Mouse (Mus musculus) lung, embryonic 16.5 days (tissue): ENCODE measurements at regions not wholly inside any gene's neighbourhood (a gene's known extent, or its start where the extent isn't known, plus 50 kb on each side); places are given as distances from the start of the nearest gene placed in this dataset.

ENCODE experiments used
- ATAC-seq: fragments of 200-750 bp; cut with Nextera tagmentation; 2 replicates; pipeline ENCODE4 v1.8.0; 2017; ENCODE audit warnings: low read depth, mild to moderate bottlenecking, moderate library complexity
- H3K27ac ChIP-seq: fragments of 300-500 bp; sonication (generic); 2 replicates; pipeline ENCODE4 v1.5.1; 2014; ENCODE audit warnings: mild to moderate bottlenecking, control low read depth, low read length
- H3K27me3 ChIP-seq: fragments of 300-500 bp; sonication (generic); 2 replicates; pipeline ENCODE4 v1.6.1; 2014; ENCODE audit warnings: low read depth, low read length, mixed read lengths; ENCODE audit not compliant: control insufficient read depth, insufficient read depth
- H3K36me3 ChIP-seq: fragments of 300-500 bp; sonication (generic); 2 replicates; pipeline ENCODE4 v1.6.1; 2014; ENCODE audit warnings: low read length; ENCODE audit not compliant: control insufficient read depth, insufficient read depth
- H3K4me1 ChIP-seq: fragments of 300-500 bp; sonication (generic); replicated peaks from 2 replicates; pipeline ENCODE4 v1.6.1; 2014; ENCODE audit warnings: low read length, mixed read lengths; ENCODE audit not compliant: control insufficient read depth, insufficient read depth
- H3K4me2 ChIP-seq: fragments of 300-500 bp; sonication (generic); 2 replicates; pipeline ENCODE4 v1.6.1; 2014; ENCODE audit warnings: low read depth, low read length, control low read depth
- H3K4me3 ChIP-seq: fragments of 300-500 bp; sonication (generic); 2 replicates; pipeline ENCODE4 v1.5.1; 2014; ENCODE audit warnings: mild to moderate bottlenecking, low read length, control low read depth
- H3K9ac ChIP-seq: fragments of 300-500 bp; sonication (generic); 2 replicates; pipeline ENCODE4 v1.6.1; 2014; ENCODE audit warnings: low read length, control low read depth
- H3K9me3 ChIP-seq: fragments of 300-500 bp; sonication (generic); 2 replicates; pipeline ENCODE4 v1.6.1; 2016; ENCODE audit warnings: low read length; ENCODE audit not compliant: control insufficient read depth
- WGBS: fragments of 180-500 bp; shearing (Covaris S2); extraction: QIAGEN DNeasy Blood & Tissue Kit; methylation state at CpG from one replicate; pipeline ENCODE4 v1.1.7; 2014; 5-methylcytosine and 5-hydroxymethylcytosine counted together

GRCm38 (mm10) chr12:36818852-36819251 lies 289.5 kb upstream of the Meox2 start:
- H3K27ac ChIP-seq, result no peak overlapping the region

GRCm38 (mm10) chr12:36826766-36827165 lies 281.6 kb upstream of the Meox2 start:
- H3K27me3 ChIP-seq, result no peaks in the 10 kb centered on the region
- peak; percentile 74 for ATAC-seq
- 35% methylated on average over 6 of the region's 6 CpGs for WGBS

More at GRCm38 (mm10) chr12:36818852-36819251, 289.5 kb upstream of the Meox2 start:
- H3K4me1 ChIP-seq, result no peaks in the 10 kb centered on the region
- no peak overlapping the region for H3K9ac ChIP-seq
- H3K27me3 ChIP-seq, result no peaks in the 10 kb centered on the region
- peak; percentile 81 for ATAC-seq
- no peaks in the 10 kb centered on the region for H3K36me3 ChIP-seq
- no peak overlapping the region for H3K4me2 ChIP-seq
- no peak overlapping the region for H3K4me3 ChIP-seq
- no peaks in the 10 kb centered on the region for H3K9me3 ChIP-seq
- WGBS, result 54% methylated on average over 3 of the region's 3 CpGs

GRCm38 (mm10) chr12:36831307-36831997 lies 276.9 kb upstream of the Meox2 start:
- no peaks in the 10 kb centered on the region for H3K27me3 ChIP-seq
- H3K36me3 ChIP-seq, result no peaks in the 10 kb centered on the region
- H3K9ac ChIP-seq, result no peak overlapping the region
- ATAC-seq, result no peak
- H3K4me3 ChIP-seq, result no peak overlapping the region
- no peak overlapping the region for H3K4me2 ChIP-seq
- H3K9me3 ChIP-seq, result no peaks in the 10 kb centered on the region
- 71% methylated on average over 14 of the region's 14 CpGs for WGBS
- no peak overlapping the region for H3K27ac ChIP-seq
- peaks cover 5% of the 10 kb centered on the region; the same call in 1 of the 2 replicates for H3K4me1 ChIP-seq

More at GRCm38 (mm10) chr12:36826766-36827165, 281.6 kb upstream of the Meox2 start:
- peak overlapping the region; percentile 63 for H3K27ac ChIP-seq
- no peaks in the 10 kb centered on the region for H3K9me3 ChIP-seq
- peaks cover 6% of the 10 kb centered on the region; the same call in 1 of the 2 replicates for H3K4me1 ChIP-seq
- no peak overlapping the region for H3K4me3 ChIP-seq
- no peak overlapping the region; the same call in 1 of the 2 replicates for H3K4me2 ChIP-seq
- H3K9ac ChIP-seq, result no peak overlapping the region
- no peaks in the 10 kb centered on the region for H3K36me3 ChIP-seq

- no peak for ATAC-seq
- H3K9ac ChIP-seq, result no peak overlapping the region
- no peak overlapping the region for H3K4me3 ChIP-seq
- H3K9me3 ChIP-seq, result no peaks in the 10 kb centered on the region
- H3K27ac ChIP-seq, result no peak overlapping the region
- no peaks in the 10 kb centered on the region for H3K4me1 ChIP-seq
- 88% methylated on average over 1 of the region's 1 CpGs for WGBS
- H3K36me3 ChIP-seq, result no peaks in the 10 kb centered on the region
- no peaks in the 10 kb centered on the region for H3K27me3 ChIP-seq
- no peak overlapping the region for H3K4me2 ChIP-seq
These were observed 265.4 kb upstream of the Meox2 start for GRCm38 (mm10) chr12:36842957-36843356.

GRCm38 (mm10) chr12:36845130-36845529 lies 263.2 kb upstream of the Meox2 start:
- H3K4me2 ChIP-seq, result no peak overlapping the region
- H3K4me3 ChIP-seq, result no peak overlapping the region
- no peak overlapping the region for H3K27ac ChIP-seq
- H3K9ac ChIP-seq, result no peak overlapping the region
- H3K36me3 ChIP-seq, result no peaks in the 10 kb centered on the region
- no peaks in the 10 kb centered on the region for H3K4me1 ChIP-seq
- H3K9me3 ChIP-seq, result no peaks in the 10 kb centered on the region
- H3K27me3 ChIP-seq, result no peaks in the 10 kb centered on the region
- no peak for ATAC-seq

- no peak for ATAC-seq
- H3K9me3 ChIP-seq, result no peaks in the 10 kb centered on the region
- H3K4me3 ChIP-seq, result no peak overlapping the region
- WGBS, result 80% methylated on average over 2 of the region's 2 CpGs
- no peaks in the 10 kb centered on the region for H3K4me1 ChIP-seq
- no peak overlapping the region for H3K4me2 ChIP-seq
- H3K9ac ChIP-seq, result no peak overlapping the region
- H3K27me3 ChIP-seq, result no peaks in the 10 kb centered on the region
- H3K27ac ChIP-seq, result no peak overlapping the region
- H3K36me3 ChIP-seq, result no peaks in the 10 kb centered on the region
These were observed 259.3 kb upstream of the Meox2 start for GRCm38 (mm10) chr12:36849086-36849485.

- Histone ChIP-seq H3K4me3 (no peak overlapping the region), H3K9me3 (no peaks in the 10 kb centered on the region), H3K9ac (no peak overlapping the region), H3K36me3 (no peaks in the 10 kb centered on the region), H3K27ac (no peak overlapping the region), H3K4me1 (no peaks in the 10 kb centered on the region; the same call in 1 of the 2 replicates), H3K27me3 (no peaks in the 10 kb centered on the region), H3K4me2 (no peak overlapping the region)
- no peak for ATAC-seq
- 57% methylated on average over 7 of the region's 7 CpGs for WGBS
These were observed 245.2 kb upstream of the Meox2 start for GRCm38 (mm10) chr12:36863113-36863512.

- Histone ChIP-seq H3K27ac (no peak overlapping the region), H3K27me3 (no peaks in the 10 kb centered on the region), H3K9me3 (no peaks in the 10 kb centered on the region), H3K4me1 (no peaks in the 10 kb centered on the region), H3K36me3 (no peaks in the 10 kb centered on the region), H3K9ac (no peak overlapping the region), H3K4me3 (no peak overlapping the region), H3K4me2 (no peak overlapping the region)
- ATAC-seq, result no peak
- WGBS, result 73% methylated on average over 1 of the region's 1 CpGs
These were observed 227.6 kb upstream of the Meox2 start for GRCm38 (mm10) chr12:36880724-36881123.

- H3K4me2 ChIP-seq, result no peak overlapping the region
- ATAC-seq, result peak; percentile 64; the same call in 1 of the 2 replicates
- H3K9ac ChIP-seq, result no peak overlapping the region
- H3K36me3 ChIP-seq, result no peaks in the 10 kb centered on the region
- no peak overlapping the region for H3K27ac ChIP-seq
- no peaks in the 10 kb centered on the region for H3K9me3 ChIP-seq
- H3K4me1 ChIP-seq, result no peaks in the 10 kb centered on the region; the same call in 1 of the 2 replicates
- H3K27me3 ChIP-seq, result no peaks in the 10 kb centered on the region
- no peak overlapping the region for H3K4me3 ChIP-seq
These were observed 195.0 kb upstream of the Meox2 start for GRCm38 (mm10) chr12:36913364-36913763.
